Mouse (Mus musculus): ENCODE measurements around the gene Hspb2.

DNA sequence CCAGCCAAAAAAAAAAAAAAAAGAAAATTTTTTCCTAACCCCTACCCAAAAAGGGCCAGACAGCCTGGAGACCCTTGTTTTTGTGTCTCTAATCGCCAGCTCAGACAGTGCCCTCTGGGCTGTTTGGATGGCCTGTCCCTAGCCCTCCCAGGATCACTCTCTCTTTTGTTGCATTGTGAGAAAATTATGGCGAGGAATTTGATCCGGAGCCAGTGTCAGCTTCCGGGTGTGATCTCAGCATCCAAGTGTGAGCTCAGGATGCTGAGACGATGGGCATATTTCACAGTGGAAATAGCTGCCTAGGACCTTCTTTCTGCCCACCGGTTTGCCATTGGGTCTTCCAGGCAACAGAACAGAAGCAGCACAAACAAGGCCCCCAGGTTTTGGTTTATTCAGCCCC, 1.4 kb downstream of the Hspb2 start:
- no peak for TF ChIP-seq USF1 (IDR thresholded peaks at IDR 0.05; ENCODE audit: low read depth)
- TF ChIP-seq POLR2A (IDR thresholded peaks at IDR 0.05; ENCODE audit: insufficient read length, low read depth) = no peak
- no peak for TF ChIP-seq REST (IDR thresholded peaks at IDR 0.05; ENCODE audit: insufficient read depth, insufficient read length)
